In genomic region chr12:99776497-99777139, GRCm38 (mm10) we compare ENCODE assay signal across 23 mouse cellular contexts.
DNase-seq lines count a peak whose midpoint lies in the region; ATAC-seq and TF ChIP-seq lines count a peak whose summit lies in the region.
"Had no signal": no experiment of that assay in that cellular context is flagged by ENCODE, and none has a peak within 500 bp of the region (broad histone marks: within the 10 kb centered on the region; RNA-seq: fewer than 3 reads in every experiment).

No protein-coding gene starts in this region.

- peak; percentile 48 for DNase-seq in cerebellum, postnatal 14 days
- no peak for DNase-seq in cerebellum, adult 11 months
- peak; percentile 56 for DNase-seq in heart, embryonic 10.5 days (ENCODE audit: low spot score)
- no peak for DNase-seq in heart, adult 8-10 months (ENCODE audit: low spot score)
- peak; percentile 16 for DNase-seq in adipocyte (ENCODE audit: low spot score)
- DNase-seq in kidney, adult 2 months = no peak
- DNase-seq: adrenal gland, postnatal 10 days; cerebellum, adult 11-12 months; kidney, postnatal 36 days; layer of hippocampus, adult 9-11 months; left cerebral cortex, postnatal 4 days; lung, adult 2 months; midbrain, embryonic 14.5 days; thymus, postnatal 4 days had no signal

- no peak overlapping the region for H3K9ac ChIP-seq in hindbrain, embryonic 15.5 days
- no peak overlapping the region for H3K9ac ChIP-seq in hindbrain, embryonic 13.5 days
- H3K9ac ChIP-seq: embryonic facial prominence, embryonic 12.5 days; liver, embryonic 12.5 days; neural tube, embryonic 13.5 days had no signal

- H3K27ac ChIP-seq in heart, embryonic 10.5 days = no peak overlapping the region
- H3K27ac ChIP-seq in hindbrain, embryonic 15.5 days (replicated peaks) = peak overlapping the region; percentile 30; the same call in 1 of the 2 replicates
- no peak overlapping the region for H3K27ac ChIP-seq in hindbrain, embryonic 13.5 days
- H3K27ac ChIP-seq in kidney, adult 2 months (ENCODE audit: insufficient read depth, low read depth, low read length) = no peak overlapping the region
- H3K27ac ChIP-seq: embryonic facial prominence, embryonic 12.5 days; left cerebral cortex, adult 2 months; liver, embryonic 12.5 days; neural tube, embryonic 13.5 days had no signal

- H3K36me3 ChIP-seq in heart, embryonic 10.5 days = no peaks in the 10 kb centered on the region
- H3K36me3 ChIP-seq in hindbrain, embryonic 15.5 days = no peaks in the 10 kb centered on the region
- no peaks in the 10 kb centered on the region for H3K36me3 ChIP-seq in hindbrain, embryonic 13.5 days
- no peaks in the 10 kb centered on the region for H3K36me3 ChIP-seq in kidney, adult 2 months (ENCODE audit: control insufficient read depth, insufficient read depth, low read length)
- H3K36me3 ChIP-seq: embryonic facial prominence, embryonic 12.5 days; liver, embryonic 12.5 days; neural tube, embryonic 13.5 days had no signal

- H3K4me2 ChIP-seq in hindbrain, embryonic 15.5 days = no peak overlapping the region
- H3K4me2 ChIP-seq in hindbrain, embryonic 13.5 days = no peak overlapping the region
- H3K4me2 ChIP-seq: embryonic facial prominence, embryonic 12.5 days; liver, embryonic 12.5 days; neural tube, embryonic 13.5 days had no signal

- no peaks in the 10 kb centered on the region for H3K9me3 ChIP-seq in heart, embryonic 10.5 days
- no peaks in the 10 kb centered on the region for H3K9me3 ChIP-seq in hindbrain, embryonic 15.5 days
- no peaks in the 10 kb centered on the region for H3K9me3 ChIP-seq in hindbrain, embryonic 13.5 days
- H3K9me3 ChIP-seq: embryonic facial prominence, embryonic 12.5 days; liver, embryonic 12.5 days; megakaryocyte, embryonic 14.5 days; neural tube, embryonic 13.5 days had no signal

- H3K27me3 ChIP-seq in heart, embryonic 10.5 days (ENCODE audit: insufficient read depth, poor library complexity, severe bottlenecking) = no peaks in the 10 kb centered on the region
- H3K27me3 ChIP-seq in hindbrain, embryonic 15.5 days = no peaks in the 10 kb centered on the region
- H3K27me3 ChIP-seq in hindbrain, embryonic 13.5 days = no peaks in the 10 kb centered on the region
- no peaks in the 10 kb centered on the region for H3K27me3 ChIP-seq in kidney, adult 2 months (replicated peaks; ENCODE audit: control insufficient read depth, insufficient read depth, low read length)
- H3K27me3 ChIP-seq: embryonic facial prominence, embryonic 12.5 days; liver, embryonic 12.5 days; megakaryocyte, embryonic 14.5 days; neural tube, embryonic 13.5 days; Patski had no signal

- H3K4me1 ChIP-seq in heart, embryonic 10.5 days = peaks cover 12% of the 10 kb centered on the region
- H3K4me1 ChIP-seq in hindbrain, embryonic 15.5 days (replicated peaks) = peaks cover 7% of the 10 kb centered on the region; the same call in 1 of the 2 replicates
- 0 out of 2 replicates have a peak, but pooled peaks cover 9% of the 10 kb centered on the region for H3K4me1 ChIP-seq in hindbrain, embryonic 13.5 days (replicated peaks)
- H3K4me1 ChIP-seq in kidney, adult 2 months (ENCODE audit: control insufficient read depth, insufficient read depth, low read length) = no peaks in the 10 kb centered on the region
- H3K4me1 ChIP-seq: liver, embryonic 12.5 days had no signal

- 44% methylated on average over 8 of the region's 8 CpGs for WGBS in heart, embryonic 10.5 days
- WGBS in hindbrain, embryonic 15.5 days = 47% methylated on average over 8 of the region's 8 CpGs
- 54% methylated on average over 8 of the region's 8 CpGs for WGBS in hindbrain, embryonic 13.5 days
- WGBS in kidney, adult 2 months = 66% methylated on average over 8 of the region's 8 CpGs

- no peak overlapping the region for H3K4me3 ChIP-seq in heart, embryonic 10.5 days
- H3K4me3 ChIP-seq in hindbrain, embryonic 15.5 days = no peak overlapping the region
- no peak overlapping the region for H3K4me3 ChIP-seq in hindbrain, embryonic 13.5 days
- H3K4me3 ChIP-seq in kidney, adult 2 months (ENCODE audit: insufficient read depth, low read depth, low read length) = no peak overlapping the region
- H3K4me3 ChIP-seq: embryonic facial prominence, embryonic 12.5 days; left cerebral cortex, adult 2 months; liver, embryonic 12.5 days; megakaryocyte, embryonic 14.5 days; neural tube, embryonic 13.5 days had no signal

- ATAC-seq in hindbrain, embryonic 15.5 days (ENCODE audit: low FRiP score, low read depth) = no peak
- no peak for ATAC-seq in hindbrain, embryonic 13.5 days (ENCODE audit: low FRiP score)
- ATAC-seq: CD4-positive, CD25-positive, alpha-beta regulatory T cell, adult 4 months; liver, embryonic 12.5 days; Patski had no signal

- no peak for TF ChIP-seq POLR2A in kidney, adult 2 months (IDR thresholded peaks at IDR 0.05; ENCODE audit: low read depth, low read length)

- TF ChIP-seq CTCF in kidney, adult 2 months (conservative IDR thresholded peaks at IDR 0.05; ENCODE audit: insufficient read depth, insufficient read length, low read depth, low read length) = no peak

Comparison
In these comparisons a context has a peak if more than half of its experiments do, and no peak if none do; other contexts are left out.
1. DNase-seq: peak in cerebellum, postnatal 14 days (2 of 2), heart, embryonic 10.5 days (single experiment) and adipocyte (single experiment); none in cerebellum, adult 11 months (single experiment), heart, adult 8-10 months (single experiment) and kidney, adult 2 months (single experiment).